Mouse (Mus musculus): ENCODE data around the gene Meox1. TPM values are rescaled to one million over a fixed set of nuclear protein-coding genes. Genes with fewer than 3 reads are reported as not detected.

Gene Meox1
- total and polyA plus RNA-seq, 3 experiments: not detected

DNA sequence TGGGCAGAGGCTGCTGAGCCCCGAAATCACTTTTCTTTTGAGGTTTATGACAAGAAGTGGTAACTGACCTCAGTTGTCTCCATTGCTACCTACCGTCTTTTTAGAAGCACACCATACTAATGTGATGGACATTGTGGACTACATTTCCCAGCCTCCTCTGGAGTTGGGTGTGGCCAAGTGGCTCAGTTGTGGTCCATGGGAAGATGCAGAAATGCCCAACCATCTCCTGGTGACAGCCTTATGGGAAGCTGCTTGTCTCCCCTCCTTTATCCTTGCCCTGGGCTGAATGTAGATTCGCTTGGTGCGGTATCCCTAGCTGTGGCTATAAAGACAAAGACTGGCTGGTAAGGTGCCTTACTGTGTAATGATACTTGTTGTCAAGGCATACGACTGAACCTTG is 46.7 kb downstream of the Meox1 start:
- no peaks in the 10 kb centered on the region for H3K9me3 ChIP-seq (replicated peaks; ENCODE audit: insufficient read depth, low read length)
- no peaks in the 10 kb centered on the region for H3K4me1 ChIP-seq (ENCODE audit: control insufficient read depth in 1 of 2, insufficient read depth in 2 of 2, low read length in 2 of 2)
- DNase-seq (ENCODE audit: low read depth, low spot score): no peak
- H3K27ac ChIP-seq (ENCODE audit: control insufficient read depth, low read depth, low read length): no peak overlapping the region
- no peak overlapping the region for H3K4me3 ChIP-seq (ENCODE audit: control insufficient read depth in 1 of 2, insufficient read depth in 1 of 2, low read depth in 2 of 2, low read length in 2 of 2)
- H3K36me3 ChIP-seq (ENCODE audit: control insufficient read depth in 1 of 2, insufficient read depth in 2 of 2, low read length in 2 of 2): no peaks in the 10 kb centered on the region
- H3K27me3 ChIP-seq (ENCODE audit: control insufficient read depth in 1 of 2, insufficient read depth in 2 of 2, low read length in 2 of 2): peaks cover 3 to 11% of the 10 kb centered on the region in 2 experiments
- no peaks in the 10 kb centered on the region for H3K79me2 ChIP-seq (ENCODE audit: control insufficient read depth, insufficient read depth, low read length, poor library complexity)
- TF ChIP-seq TCF12 (IDR thresholded peaks at IDR 0.05; ENCODE audit: low read depth, low read length) (no peak), ZMIZ1 (IDR thresholded peaks at IDR 0.05; ENCODE audit: low read depth, low read length) (no peak), CHD2 (IDR thresholded peaks at IDR 0.05; ENCODE audit: low read length) (no peak), HCFC1 (IDR thresholded peaks at IDR 0.05; ENCODE audit: low read depth, low read length) (peak; percentile 59; the same call in 1 of the 2 replicates)
- H3K9ac ChIP-seq (ENCODE audit: control insufficient read depth, low read depth, low read length, poor library complexity, severe bottlenecking): no peak overlapping the region

DNA sequence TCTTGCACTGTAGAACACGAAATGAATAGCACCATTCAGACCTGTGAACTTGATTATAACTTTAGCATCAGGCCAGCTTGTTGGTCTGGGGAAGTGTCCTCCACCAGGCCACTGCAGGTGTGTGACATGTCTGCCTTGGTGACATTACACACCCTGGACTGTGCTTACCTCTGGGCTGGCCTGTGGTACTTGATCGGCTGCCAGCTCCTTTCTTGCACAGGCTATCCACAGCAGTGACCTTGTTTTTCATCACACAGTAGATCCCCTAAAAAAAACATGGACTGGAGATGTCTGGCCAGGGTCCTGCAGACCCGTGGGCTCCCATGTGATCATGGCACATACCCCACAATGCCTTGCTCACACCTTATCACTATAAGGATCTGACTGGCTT is 51.4 kb downstream of the Meox1 start:
- no peaks in the 10 kb centered on the region for H3K36me3 ChIP-seq (ENCODE audit: control insufficient read depth in 1 of 2, insufficient read depth in 2 of 2, low read length in 2 of 2)
- H3K79me2 ChIP-seq (ENCODE audit: control insufficient read depth, insufficient read depth, low read length, poor library complexity): no peaks in the 10 kb centered on the region
- H3K9ac ChIP-seq (ENCODE audit: control insufficient read depth, low read depth, low read length, poor library complexity, severe bottlenecking): no peak overlapping the region
- no peak overlapping the region for H3K27ac ChIP-seq (ENCODE audit: control insufficient read depth, low read depth, low read length)
- peaks cover 2 to 8% of the 10 kb centered on the region in 2 experiments; a peak in 3 of 4 replicates for H3K27me3 ChIP-seq (ENCODE audit: control insufficient read depth in 1 of 2, insufficient read depth in 2 of 2, low read length in 2 of 2)
- no peak for TF ChIP-seq ZNF384 (IDR thresholded peaks at IDR 0.05; ENCODE audit: low read depth, low read length)
- no peak for TF ChIP-seq ELF1 (IDR thresholded peaks at IDR 0.05; ENCODE audit: low read depth, low read length)
- TF ChIP-seq TCF12 (IDR thresholded peaks at IDR 0.05; ENCODE audit: low read depth, low read length): no peak
- TF ChIP-seq MYB (IDR thresholded peaks at IDR 0.05; ENCODE audit: low read depth, low read length): no peak
- no peak for TF ChIP-seq ZMIZ1 (IDR thresholded peaks at IDR 0.05; ENCODE audit: low read depth, low read length)
- no peak for TF ChIP-seq HCFC1 (IDR thresholded peaks at IDR 0.05; ENCODE audit: low read depth, low read length)
- TF ChIP-seq BHLHE40 (IDR thresholded peaks at IDR 0.05; ENCODE audit: borderline replicate concordance, low read depth, low read length): no peak
- no peak for TF ChIP-seq POLR2A (IDR thresholded peaks at IDR 0.05; ENCODE audit: control insufficient read depth in 1 of 2, insufficient read depth in 1 of 2, low read depth in 1 of 2, low read length in 2 of 2, poor library complexity in 1 of 2)
- TF ChIP-seq ZKSCAN1 (IDR thresholded peaks at IDR 0.05; ENCODE audit: low read depth, low read length): no peak
- no peak for TF ChIP-seq EP300 (IDR thresholded peaks at IDR 0.05; ENCODE audit: low read depth in 1 of 2, low read length in 2 of 2)
- no peak for TF ChIP-seq GABPA (IDR thresholded peaks at IDR 0.05; ENCODE audit: low read depth, low read length)
- no peak for TF ChIP-seq CHD1 (IDR thresholded peaks at IDR 0.05; ENCODE audit: low read depth, low read length)
- TF ChIP-seq MAX (IDR thresholded peaks at IDR 0.05; ENCODE audit: low read length): no peak
- no peak for TF ChIP-seq RCOR1 (IDR thresholded peaks at IDR 0.05; ENCODE audit: low read depth, low read length)
- TF ChIP-seq TBP (IDR thresholded peaks at IDR 0.05; ENCODE audit: low read depth, low read length): no peak
- no peak for TF ChIP-seq GATA1 (IDR thresholded peaks at IDR 0.05; ENCODE audit: low read depth, low read length)
- no peak for TF ChIP-seq SIN3A (IDR thresholded peaks at IDR 0.05; ENCODE audit: low read length)
- TF ChIP-seq NRF1 (IDR thresholded peaks at IDR 0.05; ENCODE audit: insufficient read depth, low read depth, low read length, poor library complexity, severe bottlenecking): no peak
- no peaks in the 10 kb centered on the region for H3K4me1 ChIP-seq (ENCODE audit: control insufficient read depth in 1 of 2, insufficient read depth in 2 of 2, low read length in 2 of 2)
- no peak for DNase-seq (ENCODE audit: low read depth, low spot score)
- H3K4me3 ChIP-seq (ENCODE audit: control insufficient read depth in 1 of 2, insufficient read depth in 1 of 2, low read depth in 2 of 2, low read length in 2 of 2): no peak overlapping the region
- H3K9me3 ChIP-seq (replicated peaks; ENCODE audit: insufficient read depth, low read length): no peaks in the 10 kb centered on the region
